Mouse (Mus musculus) heart, postnatal 0 days (tissue): ENCODE results near the gene Pak6.

Experiments used
- CTCF ChIP-seq: IDR thresholded peaks from 2 replicates; pipeline ENCODE4 v1.5.1; 2016; ENCODE audit warnings: antibody characterized with exemption, control low read depth, low read depth
- EP300 ChIP-seq: IDR thresholded peaks from 2 replicates; pipeline ENCODE4 v1.6.1; 2016; ENCODE audit warnings: antibody characterized with exemption, low read depth

DNA sequence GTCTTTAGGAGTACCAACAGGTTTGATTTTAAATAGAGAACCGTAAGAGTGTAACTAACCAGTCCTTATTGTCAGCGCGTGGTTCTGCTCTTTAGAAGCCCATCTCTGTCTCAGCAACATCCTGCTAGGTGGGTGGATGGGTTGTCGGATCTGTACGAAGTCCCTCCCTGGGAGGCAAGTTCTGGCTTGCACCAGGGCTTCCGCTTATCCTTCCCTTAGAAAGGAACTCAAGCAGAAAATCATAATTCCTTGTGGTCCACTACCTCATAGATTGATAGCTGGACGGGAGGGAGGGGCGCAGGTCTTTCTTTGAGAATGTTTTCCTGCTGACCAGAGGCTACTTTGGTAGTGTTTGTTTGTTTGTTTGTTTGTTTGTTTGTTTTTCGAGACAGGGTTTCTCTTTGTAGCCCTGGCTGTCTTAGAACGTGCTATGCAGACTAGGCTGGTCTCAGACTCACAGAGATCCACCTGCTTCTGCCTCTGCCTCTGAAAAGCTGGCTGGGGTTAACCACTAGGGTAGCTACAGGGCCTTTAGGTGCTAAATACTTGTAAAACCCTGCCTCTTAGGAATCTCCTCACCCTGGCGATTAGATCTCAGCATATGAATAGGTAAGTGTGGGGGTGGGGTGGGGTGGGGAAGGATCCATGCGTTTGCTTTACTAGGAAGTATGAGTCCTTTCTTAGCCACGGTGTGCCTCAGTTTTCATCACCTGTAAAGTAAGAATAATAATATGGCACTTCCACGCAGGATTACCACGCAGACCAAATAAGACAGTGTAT is 10.8 kb downstream of the Pak6 start:
- TF ChIP-seq CTCF (no peak), EP300 (no peak)
